Mouse (Mus musculus) adrenal gland, postnatal 0 days (tissue): ENCODE data around the gene Usp38. TPM values are rescaled to one million over a fixed set of nuclear protein-coding genes. Genes with fewer than 3 reads are reported as not detected.

ENCODE experiments used
- polyA plus RNA-seq: library from polyadenylated mRNA; unstranded; fragments of >200 nt; fragmentation: Nextera tagmentation; extraction: Ambion mirVana; gene quantifications from 2 replicates; pipeline ENCODE4 v1.2.1, GENCODE M21; 2015

The Usp38 gene
- 9.0 and 11.9 TPM in 2 replicates for polyA plus RNA-seq

DNA sequence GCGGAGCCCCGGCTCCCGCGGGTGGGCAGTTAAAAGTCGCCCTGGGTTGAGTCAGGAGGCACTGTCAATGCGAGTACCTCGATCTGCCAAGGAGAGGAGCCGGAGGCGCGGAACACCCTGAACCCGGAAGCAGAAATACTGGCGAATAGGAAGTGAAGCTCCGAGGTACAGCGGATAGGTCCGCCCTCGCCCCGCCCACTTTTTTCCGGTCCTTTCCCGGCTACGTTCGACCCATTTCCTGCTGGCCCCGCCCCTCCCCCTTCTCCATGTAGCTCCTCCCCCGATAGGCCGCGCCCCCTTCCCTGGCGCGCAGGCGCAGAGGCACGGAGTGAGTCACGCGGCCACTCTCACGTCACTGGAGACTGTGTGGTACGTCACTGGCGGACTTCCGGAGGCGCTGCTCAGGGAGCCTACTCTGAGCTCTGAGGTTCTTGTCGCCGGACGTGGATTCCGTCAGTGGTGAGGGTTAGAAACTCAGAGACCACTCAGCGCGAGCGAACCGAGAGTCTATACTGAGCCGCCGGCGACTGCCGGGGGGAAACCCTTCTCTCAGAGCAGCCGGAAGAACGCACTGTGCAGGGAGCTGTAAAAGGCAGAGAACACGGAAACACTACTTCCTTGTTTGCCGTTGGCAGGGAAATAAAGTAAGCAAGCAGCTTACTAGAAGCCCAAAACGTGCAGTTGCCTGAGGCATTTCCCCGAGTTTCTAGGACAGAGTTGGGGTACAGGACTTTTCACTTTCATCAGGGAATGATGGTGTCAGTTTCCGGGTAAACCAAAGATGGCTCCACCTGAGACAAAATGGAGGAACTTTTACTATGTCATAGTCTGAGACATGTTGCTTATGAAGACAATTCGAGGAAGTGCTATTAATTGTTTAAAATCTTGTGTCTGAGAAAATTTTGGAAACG is at the start of gene Usp38:
Gene Usp38, minus strand, starts transcription at position 140 of the 911 bp plus-strand sequence.

Other genes with a start within 250 kb of the Usp38 start
- gene Gab1, start 134.4 kb downstream of the Usp38 start, polyA plus RNA-seq = 12.9 and 22.4 TPM in 2 replicates